Mouse (Mus musculus) adrenal gland, postnatal 10 days (tissue): ENCODE measurements around the gene Hnrnpm. TPM values are rescaled to one million over a fixed set of nuclear protein-coding genes. Genes with fewer than 3 reads are reported as not detected.

ENCODE experiments used
- DNase-seq: peaks from one replicate; pipeline ENCODE4 v3.0.0; 2021; ENCODE audit warnings: mixed read lengths
- total RNA-seq, 2 experiments: library from RNA; stranded (reverse); gene quantifications; 2 replicates each; pipeline ENCODE4 v1.2.3; 2021

Hnrnpm gene
- total RNA-seq, 2 experiments from 2014 or later = 148 to 172 TPM

GRCm38 (mm10) chr17:33597271-33597670 is 89.4 kb downstream of the Hnrnpm start:
- DNase-seq = no peak

Other genes starting within 250 kb of the Hnrnpm start
- 10 to 100 TPM; 37.1 to 56.8 TPM for gene Adamts10, start 162.7 kb downstream of the Hnrnpm start, total RNA-seq
- gene Myo1f, start 131.2 kb downstream of the Hnrnpm start, total RNA-seq = 1 to 10 TPM; 4.2 to 4.6 TPM
- gene Zfp414, start 57.8 kb downstream of the Hnrnpm start, total RNA-seq = 10 to 100 TPM; 25.6 to 42.6 TPM
- 1 to 10 TPM; 1.2 to 1.4 TPM for gene Pram1, start 48.8 kb downstream of the Hnrnpm start, total RNA-seq
- gene March2, start 31.8 kb upstream of the Hnrnpm start, total RNA-seq = 100 to 1,000 TPM; 115 to 126 TPM
- 100 to 1,000 TPM; 213 to 245 TPM for gene Rab11b, start 73.7 kb upstream of the Hnrnpm start, total RNA-seq
- 100 to 1,000 TPM; 156 to 168 TPM for gene Angptl4, start 95.0 kb upstream of the Hnrnpm start, total RNA-seq
- 100 to 1,000 TPM in 1 of 2 experiments, 10 to 100 TPM in 1; 85.3 to 108 TPM for gene Kank3, start 123.7 kb upstream of the Hnrnpm start, total RNA-seq
- gene Rps28, start 137.7 kb upstream of the Hnrnpm start, total RNA-seq = 1,000 to 10,000 TPM; 1,671 to 1,675 TPM
- 100 to 1,000 TPM; 564 to 570 TPM for gene Ndufa7, start 137.7 kb upstream of the Hnrnpm start, total RNA-seq
- 10 to 100 TPM; 29.6 to 39.4 TPM for gene Cd320, start 156.2 kb upstream of the Hnrnpm start, total RNA-seq
- not detected for gene Gm7029, start 187.0 kb upstream of the Hnrnpm start, total RNA-seq
- gene Kifc1, start 203.8 kb upstream of the Hnrnpm start, total RNA-seq = 10 to 100 TPM; 13.4 to 15.8 TPM
- not detected for gene Platr17, start 218.3 kb upstream of the Hnrnpm start, total RNA-seq
- gene Daxx, start 222.6 kb upstream of the Hnrnpm start, total RNA-seq = 10 to 100 TPM; 25.4 to 26.3 TPM
- 100 to 1,000 TPM; 131 to 150 TPM for gene Tapbp, start 229.0 kb upstream of the Hnrnpm start, total RNA-seq
- 10 to 100 TPM; 29.2 to 34.3 TPM for gene Zbtb22, start 229.0 kb upstream of the Hnrnpm start, total RNA-seq
- 10 to 100 TPM; 57.1 to 76.3 TPM for gene Rgl2, start 242.7 kb upstream of the Hnrnpm start, total RNA-seq